Mouse (Mus musculus) spleen, adult 2 months (tissue): ENCODE measurements at regions not wholly inside any gene's neighbourhood (a gene's known extent, or its start where the extent isn't known, plus 50 kb on each side); places are given as distances from the start of the nearest gene placed in this dataset.

Experiments
- CTCF ChIP-seq: fragments of 200-500 bp; IDR thresholded peaks from 2 replicates; pipeline ENCODE4 v1.5.1; 2011; ENCODE audit warnings: mild to moderate bottlenecking, inconsistent platforms; ENCODE audit not compliant: insufficient read depth, insufficient read length, insufficient replicate concordance; ENCODE audit errors: extremely low read depth
- POLR2A ChIP-seq: fragments of 200-500 bp; IDR thresholded peaks from 2 replicates; pipeline ENCODE4 v1.6.1; 2011; ENCODE audit warnings: low read depth, low read length, inconsistent platforms

- TF ChIP-seq POLR2A (no peak), CTCF (no peak)
Observed at GRCm38 (mm10) chr13:85505046-85505445, 216.1 kb upstream of the Rasa1 start.
